Mouse (Mus musculus) MEL (cell line): ENCODE data around the gene Rabgap1l. TPM values are rescaled to one million over a fixed set of nuclear protein-coding genes. Genes with fewer than 3 reads are reported as not detected.

Source experiments
- DNase-seq: peaks from one replicate; pipeline ENCODE4 v3.0.0; 2011; ENCODE audit warnings: low read depth, low spot score
- H3K27ac ChIP-seq: 2 replicates; pipeline ENCODE4 v1.5.1; 2012; ENCODE audit warnings: low read depth, mild to moderate bottlenecking, control low read depth, low read length, moderate library complexity; ENCODE audit not compliant: control insufficient read depth
- H3K27me3 ChIP-seq, 2 experiments: fragments of 150-350 bp in 1 of 2; sonication (generic) in 1 of 2; 2 replicates each; pipeline ENCODE4 v1.6.1; 2012; ENCODE audit warnings: low read length in 2 of 2, mild to moderate bottlenecking in 2 of 2, improper control_type of control experiment in 1 of 2, moderate library complexity in 1 of 2; ENCODE audit not compliant: insufficient read depth in 2 of 2, control insufficient read depth in 1 of 2
- H3K36me3 ChIP-seq, 2 experiments: 2 replicates each; pipeline ENCODE4 v1.6.1; 2012 to 2014; ENCODE audit warnings: low read length in 2 of 2, improper control_type of control experiment in 1 of 2, inconsistent platforms in 1 of 2, mild to moderate bottlenecking in 1 of 2; ENCODE audit not compliant: insufficient read depth in 2 of 2, control insufficient read depth in 1 of 2
- H3K4me1 ChIP-seq, 2 experiments: fragments of 150-350 bp in 1 of 2; sonication (generic) in 1 of 2; 2 replicates each; pipeline ENCODE4 v1.6.1; 2012; ENCODE audit warnings: low read length in 2 of 2, improper control_type of control experiment in 1 of 2, mild to moderate bottlenecking in 1 of 2; ENCODE audit not compliant: insufficient read depth in 2 of 2, control insufficient read depth in 1 of 2
- H3K4me3 ChIP-seq, 2 experiments: fragments of 150-350 bp in 1 of 2; sonication (generic) in 1 of 2; 2 replicates each; pipeline ENCODE4 v1.5.1; 2012; ENCODE audit warnings: low read depth in 2 of 2, low read length in 2 of 2, mild to moderate bottlenecking in 2 of 2, moderate library complexity in 2 of 2, control low read depth in 1 of 2, improper control_type of control experiment in 1 of 2; ENCODE audit not compliant: control insufficient read depth in 1 of 2, insufficient read depth in 1 of 2
- H3K79me2 ChIP-seq: 2 replicates; pipeline ENCODE4 v1.6.1; 2012; ENCODE audit warnings: mild to moderate bottlenecking, low read length, moderate library complexity; ENCODE audit not compliant: control insufficient read depth, poor library complexity, insufficient read depth
- H3K9ac ChIP-seq: 2 replicates; pipeline ENCODE4 v1.6.1; 2012; ENCODE audit warnings: low read depth, mild to moderate bottlenecking, control low read depth, low read length, moderate library complexity; ENCODE audit not compliant: control insufficient read depth, poor library complexity, severe bottlenecking
- H3K9me3 ChIP-seq: fragments of 150-350 bp; sonication (generic); replicated peaks from 2 replicates; pipeline ENCODE4 v1.6.1; 2012; ENCODE audit warnings: mild to moderate bottlenecking, low read length, improper control_type of control experiment, moderate library complexity; ENCODE audit not compliant: insufficient read depth
- BHLHE40 ChIP-seq: IDR thresholded peaks from 2 replicates; pipeline ENCODE4 v1.6.1; 2012; ENCODE audit warnings: low read depth, mild to moderate bottlenecking, inconsistent platforms, low read length, improper control_type of control experiment, borderline replicate concordance
- CHD2 ChIP-seq: IDR thresholded peaks from 2 replicates; pipeline ENCODE4 v1.6.1; 2011; ENCODE audit warnings: low read length, improper control_type of control experiment
- CTCF ChIP-seq, 3 experiments: IDR thresholded peaks in 2 of 3; conservative IDR thresholded peaks in 1 of 3; 2 replicates each; pipeline ENCODE4 v1.5.1; 2011 to 2012; ENCODE audit warnings: low read length in 3 of 3, low read depth in 2 of 3, mild to moderate bottlenecking in 2 of 3, improper control_type of control experiment in 1 of 3, inconsistent platforms in 1 of 3, mixed read lengths in 1 of 3, moderate library complexity in 1 of 3; ENCODE audit not compliant: control insufficient read depth in 1 of 3, insufficient read depth in 1 of 3, poor library complexity in 1 of 3, severe bottlenecking in 1 of 3
- E2F4 ChIP-seq: IDR thresholded peaks from 2 replicates; pipeline ENCODE4 v1.6.1; 2011; ENCODE audit warnings: low read depth, low read length, improper control_type of control experiment, borderline replicate concordance
- GABPA ChIP-seq: IDR thresholded peaks from 2 replicates; pipeline ENCODE4 v1.6.1; 2012; ENCODE audit warnings: low read depth, mild to moderate bottlenecking, inconsistent platforms, low read length, improper control_type of control experiment, moderate library complexity
- MAX ChIP-seq: IDR thresholded peaks from 2 replicates; pipeline ENCODE4 v1.6.1; 2011; ENCODE audit warnings: low read length, improper control_type of control experiment
- MAZ ChIP-seq: IDR thresholded peaks from 2 replicates; pipeline ENCODE4 v1.6.1; 2012; ENCODE audit warnings: low read depth, mild to moderate bottlenecking, inconsistent platforms, low read length, improper control_type of control experiment
- MXI1 ChIP-seq: IDR thresholded peaks from 2 replicates; pipeline ENCODE4 v1.6.1; 2011; ENCODE audit warnings: mild to moderate bottlenecking, low read depth, low read length, improper control_type of control experiment
- MYC ChIP-seq: IDR thresholded peaks from 2 replicates; pipeline ENCODE4 v1.6.1; 2011; ENCODE audit warnings: low read depth, mild to moderate bottlenecking, low read length, improper control_type of control experiment, moderate library complexity
- RAD21 ChIP-seq: IDR thresholded peaks from 2 replicates; pipeline ENCODE4 v1.6.1; 2011; ENCODE audit warnings: mild to moderate bottlenecking, low read depth, low read length, improper control_type of control experiment
- RCOR1 ChIP-seq: IDR thresholded peaks from 2 replicates; pipeline ENCODE4 v1.6.1; 2012; ENCODE audit warnings: low read depth, mild to moderate bottlenecking, inconsistent platforms, low read length, improper control_type of control experiment
- SMC3 ChIP-seq: IDR thresholded peaks from 2 replicates; pipeline ENCODE4 v1.6.1; 2011; ENCODE audit warnings: low read depth, low read length, improper control_type of control experiment
- TAL1 ChIP-seq: IDR thresholded peaks from 2 replicates; pipeline ENCODE4 v1.6.1; 2012; ENCODE audit warnings: mild to moderate bottlenecking, inconsistent platforms, low read length, moderate library complexity, mixed read lengths
- USF1 ChIP-seq: IDR thresholded peaks from 2 replicates; pipeline ENCODE4 v1.6.1; 2014; ENCODE audit warnings: low read depth, mild to moderate bottlenecking, inconsistent platforms, low read length, improper control_type of control experiment, moderate library complexity
- USF2 ChIP-seq, 2 experiments: IDR thresholded peaks; 2 replicates each; pipeline ENCODE4 v1.6.1; 2011 to 2012; ENCODE audit warnings: improper control_type of control experiment in 2 of 2, low read length in 2 of 2, borderline replicate concordance in 1 of 2, inconsistent platforms in 1 of 2, low read depth in 1 of 2, mild to moderate bottlenecking in 1 of 2; ENCODE audit not compliant: insufficient read depth in 1 of 2
- ZC3H11A ChIP-seq: IDR thresholded peaks from 2 replicates; pipeline ENCODE4 v1.6.1; 2012; ENCODE audit warnings: low read depth, mild to moderate bottlenecking, inconsistent platforms, low read length, improper control_type of control experiment
- ZMIZ1 ChIP-seq: IDR thresholded peaks from 2 replicates; pipeline ENCODE4 v1.6.1; 2012; ENCODE audit warnings: low read depth, mild to moderate bottlenecking, inconsistent platforms, low read length, improper control_type of control experiment, moderate library complexity
- polyA plus RNA-seq, 2 experiments: library from polyadenylated mRNA; stranded (reverse) in 1 of 2; unstranded in 1 of 2; fragments of >175 nt in 1 of 2; fragments of >200 nt in 1 of 2; gene quantifications; 2 replicates each; pipeline versions ENCODE4 v1.2.1 to v1.2.4; 2012; ENCODE audit warnings: low replicate concordance in 2 of 2, low read depth in 1 of 2; ENCODE audit not compliant: insufficient read length in 2 of 2, insufficient read depth in 1 of 2, missing spikeins in 1 of 2
- total RNA-seq: library from RNA; depleted of rRNA; stranded (reverse); fragments of 300-350 nt; gene quantifications from 2 replicates; pipeline ENCODE4 v1.2.3, GENCODE M21; 2012

Rabgap1l gene
- total and polyA plus RNA-seq, 3 experiments, result 24.1 to 26.2 TPM; not detected in 1

- no peak overlapping the region for H3K4me3 ChIP-seq
- no peaks in the 10 kb centered on the region for H3K27me3 ChIP-seq
- H3K79me2 ChIP-seq, result no peaks in the 10 kb centered on the region
- no peaks in the 10 kb centered on the region for H3K4me1 ChIP-seq
- no peak overlapping the region for H3K9ac ChIP-seq
- H3K27ac ChIP-seq, result no peak overlapping the region
- DNase-seq, result peak; percentile 50
- H3K36me3 ChIP-seq, result no peaks in the 10 kb centered on the region; a peak in 1 of 4 replicates
- peak; percentile 71 for TF ChIP-seq RAD21
- TF ChIP-seq USF1, result no peak
- TF ChIP-seq CTCF (IDR thresholded peaks at IDR 0.05 in 2 of 3, conservative IDR thresholded peaks at IDR 0.05 in 1 of 3; ENCODE audit: control insufficient read depth in 1 of 3, insufficient read depth in 1 of 3, low read depth in 2 of 3, low read length in 3 of 3, poor library complexity in 1 of 3, severe bottlenecking in 1 of 3), result peak; percentile 25 to 63 (median 25); a peak in 4 of 6 replicates
- peak; percentile 64 for TF ChIP-seq SMC3
- TF ChIP-seq ZC3H11A, result peak; percentile 74
- no peak for TF ChIP-seq RCOR1
- H3K9me3 ChIP-seq, result no peaks in the 10 kb centered on the region
Measured at GRCm38 (mm10) chr1:160253108-160253507, 539.9 kb downstream of the Rabgap1l start.

GRCm38 (mm10) chr1:160251388-160252007 lies 541.5 kb downstream of the Rabgap1l start:
- H3K79me2 ChIP-seq, result no peaks in the 10 kb centered on the region
- no peak overlapping the region for H3K27ac ChIP-seq
- no peak overlapping the region for H3K9ac ChIP-seq
- H3K4me3 ChIP-seq, result no peak overlapping the region
- TF ChIP-seq USF1 (no peak), CTCF (IDR thresholded peaks at IDR 0.05 in 2 of 3, conservative IDR thresholded peaks at IDR 0.05 in 1 of 3; ENCODE audit: control insufficient read depth in 1 of 3, insufficient read depth in 1 of 3, low read depth in 2 of 3, low read length in 3 of 3, poor library complexity in 1 of 3, severe bottlenecking in 1 of 3) (no peak), MXI1 (no peak), MAX (no peak), USF2 (IDR thresholded peaks at IDR 0.05; ENCODE audit: borderline replicate concordance in 1 of 2, insufficient read depth in 1 of 2, low read depth in 1 of 2, low read length in 2 of 2) (no peak), GABPA (no peak), E2F4 (no peak), SMC3 (no peak), TAL1 (no peak), MAZ (no peak), ZMIZ1 (no peak)
- DNase-seq, result no peak
- no peaks in the 10 kb centered on the region; a peak in 1 of 4 replicates for H3K4me1 ChIP-seq
- no peaks in the 10 kb centered on the region for H3K27me3 ChIP-seq
- peaks cover 0 to 2% of the 10 kb centered on the region in 2 experiments; a peak in 3 of 4 replicates for H3K36me3 ChIP-seq
- no peaks in the 10 kb centered on the region for H3K9me3 ChIP-seq

- DNase-seq, result no peak
- Histone ChIP-seq H3K9me3 (no peaks in the 10 kb centered on the region), H3K4me1 (peaks cover 0 to 5% of the 10 kb centered on the region in 2 experiments; a peak in 2 of 4 replicates), H3K27ac (no peak overlapping the region), H3K27me3 (no peaks in the 10 kb centered on the region), H3K9ac (no peak overlapping the region), H3K4me3 (no peak overlapping the region), H3K79me2 (no peaks in the 10 kb centered on the region), H3K36me3 (peaks cover 0 to 5% of the 10 kb centered on the region in 2 experiments; a peak in 3 of 4 replicates)
- TF ChIP-seq MYC (no peak), BHLHE40 (no peak), CHD2 (no peak), USF1 (no peak)
- TF ChIP-seq, all 39 proteins: peak for 0
Measured at GRCm38 (mm10) chr1:160250782-160251181, 542.2 kb downstream of the Rabgap1l start.
